Mouse (Mus musculus) ES-Bruce4 (cell line): ENCODE measurements around the gene Cox15. TPM values are rescaled to one million over a fixed set of nuclear protein-coding genes. Genes with fewer than 3 reads are reported as not detected.

Experiments
- H3K27ac ChIP-seq: 2 replicates; pipeline ENCODE4 v1.5.1; 2012; ENCODE audit warnings: low read length, inconsistent platforms; ENCODE audit not compliant: insufficient read depth
- H3K27me3 ChIP-seq: 2 replicates; pipeline ENCODE4 v1.6.1; 2012; ENCODE audit warnings: mild to moderate bottlenecking, low read length, inconsistent platforms; ENCODE audit not compliant: control insufficient read depth, poor library complexity, insufficient read depth, severe bottlenecking
- H3K36me3 ChIP-seq: 2 replicates; pipeline ENCODE4 v1.6.1; 2012; ENCODE audit warnings: inconsistent platforms, mild to moderate bottlenecking, low read length, moderate library complexity; ENCODE audit not compliant: control insufficient read depth, poor library complexity, insufficient read depth, severe bottlenecking
- H3K4me1 ChIP-seq: one replicate; pipeline ENCODE4 v1.8.1; 2011; ENCODE audit warnings: low read length; ENCODE audit not compliant: control insufficient read depth, insufficient read depth
- H3K4me3 ChIP-seq: 2 replicates; pipeline ENCODE4 v1.5.1; 2011; ENCODE audit warnings: low read depth, mild to moderate bottlenecking, low read length
- H3K9ac ChIP-seq: 2 replicates; pipeline ENCODE4 v1.6.1; 2012; ENCODE audit warnings: low read depth, mild to moderate bottlenecking, inconsistent platforms; ENCODE audit not compliant: poor library complexity, severe bottlenecking
- H3K9me3 ChIP-seq: replicated peaks from 2 replicates; pipeline ENCODE4 v1.6.1; 2012; ENCODE audit warnings: mild to moderate bottlenecking, low read length, inconsistent platforms; ENCODE audit not compliant: control insufficient read depth, poor library complexity, insufficient read depth, severe bottlenecking
- CTCF ChIP-seq: IDR thresholded peaks from one replicate; pipeline ENCODE4 v1.8.1; 2011; ENCODE audit warnings: low read depth, low read length
- EP300 ChIP-seq: IDR thresholded peaks from 2 replicates; pipeline ENCODE4 v1.6.1; 2011; ENCODE audit warnings: low read depth, low read length; ENCODE audit not compliant: insufficient read depth
- POLR2A ChIP-seq: IDR thresholded peaks from one replicate; pipeline ENCODE4 v1.8.1; 2011; ENCODE audit warnings: low read length; ENCODE audit not compliant: insufficient read depth
- polyA plus RNA-seq: library from polyadenylated mRNA; stranded (reverse); fragments of >200 nt; gene quantifications from 2 replicates; pipeline ENCODE4 v1.2.4, GENCODE M21; 2011; ENCODE audit warnings: low read depth; ENCODE audit not compliant: missing spikeins, insufficient read depth, insufficient read length

The Cox15 gene
- polyA plus RNA-seq, 1 experiment: 29.9 TPM

DNA sequence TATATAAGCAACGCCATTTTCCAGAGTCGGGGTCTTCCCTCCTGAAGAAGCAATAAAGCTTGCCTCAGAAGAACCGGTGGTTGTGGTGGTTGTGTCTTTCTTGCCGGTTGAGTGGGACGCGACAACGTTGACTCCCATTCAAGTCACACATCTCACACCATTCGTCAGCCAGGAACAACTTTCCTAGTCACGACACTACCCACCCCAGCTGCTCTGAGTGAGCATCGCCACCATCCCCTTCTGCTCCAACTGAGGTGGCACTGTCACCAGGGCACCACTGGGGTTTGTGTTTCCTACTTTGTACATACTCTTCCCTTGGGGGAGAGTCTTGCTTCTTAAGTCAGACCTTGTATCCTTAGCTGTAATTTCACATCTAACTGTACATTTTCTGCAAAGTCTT is 14.4 kb downstream of the Cox15 start:
- Histone ChIP-seq H3K4me3 (no peak overlapping the region), H3K4me1 (peaks cover 7% of the 10 kb centered on the region), H3K36me3 (peaks cover 18% of the 10 kb centered on the region), H3K9me3 (no peaks in the 10 kb centered on the region), H3K9ac (no peak overlapping the region), H3K27me3 (no peaks in the 10 kb centered on the region), H3K27ac (no peak overlapping the region)
- TF ChIP-seq CTCF (no peak), POLR2A (no peak), EP300 (no peak)

GRCm38 (mm10) chr19:43731157-43731556 is 21.6 kb downstream of the Cox15 start:
- no peak for TF ChIP-seq CTCF
- TF ChIP-seq POLR2A: no peak
- no peak for TF ChIP-seq EP300
- H3K27me3 ChIP-seq: no peaks in the 10 kb centered on the region
- H3K4me1 ChIP-seq: peaks cover 7% of the 10 kb centered on the region
- H3K4me3 ChIP-seq: no peak overlapping the region
- peaks cover 3% of the 10 kb centered on the region for H3K36me3 ChIP-seq
- no peak overlapping the region for H3K9ac ChIP-seq
- no peak overlapping the region for H3K27ac ChIP-seq
- no peaks in the 10 kb centered on the region for H3K9me3 ChIP-seq

DNA sequence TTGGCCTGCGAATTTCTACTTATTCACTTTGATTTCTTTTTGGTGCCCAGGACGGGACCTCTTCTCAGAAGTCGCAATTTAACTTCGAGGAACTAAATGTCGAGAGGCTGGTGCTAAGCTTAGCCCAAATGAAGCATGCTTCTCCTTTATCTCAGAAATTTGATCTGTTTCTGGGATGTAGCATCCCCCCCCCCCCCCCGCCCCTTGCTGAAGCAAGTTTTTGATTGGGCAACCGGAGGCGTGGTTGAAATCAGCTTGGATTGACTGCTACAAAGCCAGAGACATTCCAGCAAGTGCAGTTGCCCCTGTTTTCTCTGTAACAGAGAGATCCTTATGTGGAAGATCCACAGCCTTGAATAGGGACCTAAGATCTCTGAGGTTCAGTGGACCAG is 22.8 kb downstream of the Cox15 start:
- TF ChIP-seq CTCF: no peak
- no peak for TF ChIP-seq POLR2A
- no peak for TF ChIP-seq EP300
- Histone ChIP-seq H3K9ac (0 out of 2 replicates have a peak overlapping the region, but pooled peaks have one; percentile 2), H3K36me3 (no peaks in the 10 kb centered on the region)

GRCm38 (mm10) chr19:43729296-43730036 is 23.3 kb downstream of the Cox15 start:
- H3K36me3 ChIP-seq: no peaks in the 10 kb centered on the region

More for the DNA sequence above, 22.8 kb downstream of the Cox15 start:
- H3K9me3 ChIP-seq: no peaks in the 10 kb centered on the region
- 0 out of 2 replicates have a peak overlapping the region, but pooled peaks have one; percentile 26 for H3K27ac ChIP-seq
- no peaks in the 10 kb centered on the region for H3K27me3 ChIP-seq
- H3K4me3 ChIP-seq: peak overlapping the region; percentile 22
- H3K4me1 ChIP-seq: peaks cover 7% of the 10 kb centered on the region

DNA sequence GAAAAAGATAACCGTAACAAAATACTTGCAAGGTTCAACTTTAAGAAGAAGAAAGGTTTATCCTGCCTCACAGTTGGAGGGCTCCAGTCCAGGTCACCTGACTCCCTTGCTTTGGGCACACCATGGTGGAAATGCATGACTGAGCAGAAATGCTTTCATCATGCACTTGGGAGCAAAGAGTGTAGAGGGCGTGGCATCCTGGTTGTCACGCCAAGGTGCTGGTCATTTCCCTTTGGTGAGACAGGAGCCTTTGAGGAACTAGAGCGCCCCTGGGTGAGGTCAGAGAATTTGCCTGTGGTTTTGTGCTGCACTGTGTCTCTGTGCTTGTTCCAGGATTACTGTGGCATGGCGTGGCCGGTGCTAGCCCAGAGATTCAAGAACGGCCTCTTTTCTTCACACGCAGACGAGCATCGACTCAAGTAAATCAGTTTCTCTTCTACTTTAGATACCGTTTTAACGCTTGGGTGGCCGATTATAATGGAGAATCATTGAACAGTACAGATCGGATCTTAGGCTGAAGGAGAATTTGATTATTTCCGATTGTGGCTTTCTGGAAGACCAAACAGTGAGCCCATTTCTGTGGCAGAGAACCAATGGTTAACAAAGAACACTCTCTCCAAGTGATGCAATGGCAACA is 26.2 kb downstream of the Cox15 start:
- no peaks in the 10 kb centered on the region for H3K27me3 ChIP-seq
- no peak overlapping the region for H3K27ac ChIP-seq
- H3K4me1 ChIP-seq: no peaks in the 10 kb centered on the region
- no peaks in the 10 kb centered on the region for H3K9me3 ChIP-seq
- no peak overlapping the region for H3K9ac ChIP-seq
- TF ChIP-seq EP300: no peak
- no peak for TF ChIP-seq POLR2A
- no peak for TF ChIP-seq CTCF
- H3K36me3 ChIP-seq: no peaks in the 10 kb centered on the region
- no peak overlapping the region for H3K4me3 ChIP-seq

More at GRCm38 (mm10) chr19:43729296-43730036, 23.3 kb downstream of the Cox15 start:
- 0 out of 2 replicates have a peak overlapping the region, but pooled peaks have one; percentile 2 for H3K9ac ChIP-seq
- H3K27me3 ChIP-seq: no peaks in the 10 kb centered on the region
- 0 out of 2 replicates have a peak overlapping the region, but pooled peaks have one; percentile 26 for H3K27ac ChIP-seq
- no peaks in the 10 kb centered on the region for H3K9me3 ChIP-seq
- H3K4me3 ChIP-seq: peak overlapping the region; percentile 22
- TF ChIP-seq POLR2A (no peak), EP300 (no peak), CTCF (no peak)
- peaks cover 4% of the 10 kb centered on the region for H3K4me1 ChIP-seq

DNA sequence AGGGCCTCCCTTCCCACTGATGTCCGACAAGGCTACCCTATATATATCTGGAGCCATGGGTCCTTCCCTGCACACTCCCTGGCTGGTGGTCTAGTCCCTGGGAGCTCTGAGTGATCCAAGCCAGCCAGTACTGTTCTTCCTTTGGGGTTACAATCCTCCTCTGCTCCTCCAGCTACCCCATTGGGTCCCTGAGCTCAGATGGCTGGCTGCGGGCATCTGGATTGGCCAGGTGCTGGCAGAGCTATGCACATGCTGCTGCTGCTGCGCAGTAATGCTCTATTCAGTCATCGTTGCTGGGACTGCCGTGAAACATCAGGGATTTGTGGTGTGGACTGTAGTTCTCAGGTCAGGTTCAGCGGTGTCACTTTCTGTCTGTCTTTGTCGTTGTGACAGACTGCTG is 28.0 kb downstream of the Cox15 start:
- Histone ChIP-seq H3K9me3 (no peaks in the 10 kb centered on the region), H3K4me3 (no peak overlapping the region), H3K4me1 (no peaks in the 10 kb centered on the region), H3K27me3 (no peaks in the 10 kb centered on the region), H3K9ac (no peak overlapping the region), H3K27ac (no peak overlapping the region), H3K36me3 (no peaks in the 10 kb centered on the region)
- TF ChIP-seq CTCF (no peak), EP300 (no peak), POLR2A (no peak)
